Mouse (Mus musculus) Patski (cell line): Measurements from ENCODE around the gene D7Ertd443e. TPM values are rescaled to one million over a fixed set of nuclear protein-coding genes. Genes with fewer than 3 reads are reported as not detected.

Experiments
- ATAC-seq: fragments of 100-300 bp; one replicate; pipeline ENCODE4 v1.8.0; 2021
- CTCF ChIA-PET: fragments of 350-600 bp; sonication (Branson Sonifier 250); formaldehyde crosslinking; loops from one replicate; lab custom pipeline; 2022; ENCODE audit warnings: inconsistent platforms; lab: Charles Lee
- POLR2A ChIA-PET: fragments of 350-600 bp; sonication (Branson Sonifier 250); formaldehyde crosslinking; loops from one replicate; lab custom pipeline; 2022; ENCODE audit warnings: antibody characterized with exemption, inconsistent platforms; lab: Charles Lee
- DNase-seq: peaks from one replicate; pipeline ENCODE4 v3.0.0-alpha.2; 2011; ENCODE audit warnings: low read depth, low spot score
- H3K27me3 ChIP-seq: fragments of 371-371 bp; one replicate; pipeline ENCODE4 v1.5.1; 2021
- CTCF ChIP-seq: fragments of 100-300 bp; IDR thresholded peaks from one replicate; pipeline ENCODE4 v1.5.1; 2021
- in situ Hi-C: fragments of 300-500 bp; cut with MboI; formaldehyde crosslinking; loops from 3 replicates; pipeline ENCODE4 v1.11.1; 2018; ENCODE audit warnings: low pct_unique_long_range_greater_than_20kb, mixed read lengths
- polyA plus RNA-seq: library from polyadenylated mRNA; unstranded; gene quantifications from one replicate; pipeline ENCODE4 v1.2.3, GENCODE M21; 2021

The D7Ertd443e gene
- polyA plus RNA-seq, 1 experiment from 2014 or later: 0.31 TPM

DNA sequence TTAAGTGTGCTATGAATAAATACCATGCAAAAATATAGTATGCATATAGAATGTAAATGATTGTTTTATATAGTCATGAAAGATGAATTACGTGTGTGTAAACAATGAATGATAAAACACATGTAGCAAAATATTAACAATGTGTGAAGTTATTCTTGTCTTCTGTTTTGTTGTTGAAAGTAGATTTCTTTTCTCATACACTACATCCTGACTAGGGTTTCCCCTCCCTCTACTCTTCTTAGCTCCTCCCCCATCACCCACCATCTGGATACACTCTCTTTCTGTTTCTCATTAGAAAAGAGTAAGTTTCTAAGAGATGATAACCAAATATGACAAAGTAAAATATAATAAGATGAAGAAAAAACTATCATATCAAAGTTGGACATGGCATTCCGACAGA, 137.4 kb downstream of the D7Ertd443e start:
- ChIA-PET POLR2A (no interaction called here), CTCF (no interaction called here)
- in situ Hi-C loops: no loop called here
- DNase-seq: no peak
- no peak for ATAC-seq
- no peak for TF ChIP-seq CTCF
- H3K27me3 ChIP-seq: no peaks in the 10 kb centered on the region

DNA sequence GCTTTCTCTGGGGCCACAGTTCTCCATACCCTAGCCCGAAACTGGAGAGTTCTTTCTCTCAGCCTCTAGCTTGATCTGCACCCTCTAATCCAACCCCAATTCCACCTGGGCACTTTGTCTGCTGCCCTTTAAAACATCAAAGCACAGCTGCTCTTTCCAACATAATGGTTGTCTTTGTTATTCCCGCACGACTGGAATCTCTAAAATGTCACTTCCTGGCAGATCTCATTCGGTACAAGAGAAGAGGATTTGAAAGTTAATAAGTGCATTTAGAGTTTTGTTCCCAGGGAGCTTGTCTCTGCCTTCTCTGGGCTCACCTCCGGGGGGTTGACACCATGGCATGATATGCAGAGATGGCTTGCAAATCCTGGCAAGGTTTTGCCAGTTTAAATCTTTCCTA, 138.8 kb downstream of the D7Ertd443e start:
- ChIA-PET CTCF (interaction anchor here (1.3 kb wide), 1 partner anchor 16 kb away, joined by 4 read pairs; no protein-coding TSS in a partner anchor), POLR2A (no interaction called here)
- no peak for ATAC-seq
- in situ Hi-C loops: no loop called here
- no peaks in the 10 kb centered on the region for H3K27me3 ChIP-seq
- DNase-seq: no peak
- no peak for TF ChIP-seq CTCF

GRCm38 (mm10) chr7:134242773-134243172, 142.7 kb downstream of the D7Ertd443e start:
- no peak for ATAC-seq

GRCm38 (mm10) chr7:134241212-134241611, 144.2 kb downstream of the D7Ertd443e start:
- no peaks in the 10 kb centered on the region for H3K27me3 ChIP-seq
- no peak for DNase-seq
- TF ChIP-seq CTCF: no peak
- in situ Hi-C loops: no loop called here
- ATAC-seq: no peak
- CTCF ChIA-PET: interaction anchor here (1.3 to 1.6 kb wide), 3 partner anchors 10 to 19 kb away, joined by 3 to 5 read pairs (median 5); no protein-coding TSS in a partner anchor
- POLR2A ChIA-PET: no interaction called here

More at GRCm38 (mm10) chr7:134242773-134243172, 142.7 kb downstream of the D7Ertd443e start:
- ChIA-PET CTCF (interaction anchor here (0.8 to 2.0 kb wide), 2 partner anchors 8 to 13 kb away, joined by 3 to 5 read pairs; no protein-coding TSS in a partner anchor), POLR2A (no interaction called here)
- in situ Hi-C loops: no loop called here
- TF ChIP-seq CTCF: no peak
- H3K27me3 ChIP-seq: no peaks in the 10 kb centered on the region
- DNase-seq: no peak

GRCm38 (mm10) chr7:134240579-134240978, 144.9 kb downstream of the D7Ertd443e start:
- ATAC-seq (no peak), DNase-seq (no peak)
- CTCF ChIA-PET: interaction anchor here (1.3 to 1.6 kb wide), 3 partner anchors 10 to 20 kb away, joined by 3 to 5 read pairs (median 5); no protein-coding TSS in a partner anchor
- POLR2A ChIA-PET: interaction anchor here (1.0 kb wide), 1 partner anchor 10 kb away, joined by 3 read pairs; no protein-coding TSS in a partner anchor
- in situ Hi-C loops: no loop called here
- no peaks in the 10 kb centered on the region for H3K27me3 ChIP-seq
- TF ChIP-seq CTCF: no peak

- in situ Hi-C loops: no loop called here
- no peaks in the 10 kb centered on the region for H3K27me3 ChIP-seq
- TF ChIP-seq CTCF: peak; percentile 30
- no peak for DNase-seq
- POLR2A ChIA-PET: no interaction called here
- ATAC-seq: no peak
- CTCF ChIA-PET: no interaction called here
Measured at GRCm38 (mm10) chr7:134238863-134239262, 146.6 kb downstream of the D7Ertd443e start.

- CTCF ChIA-PET: no interaction called here
- in situ Hi-C loops: no loop called here
- ATAC-seq (no peak), DNase-seq (no peak)
- TF ChIP-seq CTCF: no peak
- no peaks in the 10 kb centered on the region for H3K27me3 ChIP-seq
- POLR2A ChIA-PET: no interaction called here
Measured at GRCm38 (mm10) chr7:134237356-134237755, 148.1 kb downstream of the D7Ertd443e start.

- ATAC-seq: no peak
- no peaks in the 10 kb centered on the region for H3K27me3 ChIP-seq
- no peak for DNase-seq
- CTCF ChIA-PET: no interaction called here
- POLR2A ChIA-PET: interaction anchor here (0.7 kb wide), 1 partner anchor 56 kb away, joined by 3 read pairs; no protein-coding TSS in a partner anchor
- no peak for TF ChIP-seq CTCF
- in situ Hi-C loops: no loop called here
Measured at GRCm38 (mm10) chr7:134236727-134237126, 148.7 kb downstream of the D7Ertd443e start.

DNA sequence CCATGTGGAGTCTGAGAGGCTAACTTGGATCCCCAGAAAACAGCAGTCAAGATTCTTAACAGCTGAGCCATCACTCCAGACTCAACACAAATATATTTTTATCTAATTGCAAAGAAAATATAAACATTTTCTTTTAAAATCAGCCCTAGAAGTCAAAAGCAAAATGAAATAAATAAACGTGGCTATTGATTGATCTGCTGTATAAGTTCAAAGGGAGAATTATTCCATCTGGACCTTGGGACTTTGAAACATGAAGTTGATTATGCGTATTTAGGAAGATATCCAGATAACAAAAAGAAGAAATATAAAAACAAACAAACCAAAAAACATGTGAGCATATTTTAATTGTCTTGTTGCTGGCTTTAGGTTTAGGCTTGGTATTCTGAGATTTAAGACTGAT, 149.9 kb downstream of the D7Ertd443e start:
- in situ Hi-C loops: no loop called here
- ATAC-seq: no peak
- no peak for DNase-seq
- CTCF ChIA-PET: no interaction called here
- POLR2A ChIA-PET: no interaction called here
- H3K27me3 ChIP-seq: no peaks in the 10 kb centered on the region
- no peak for TF ChIP-seq CTCF

GRCm38 (mm10) chr7:134231378-134232346, 153.8 kb downstream of the D7Ertd443e start, which contains the start of gene Adam12:
TSS of gene Adam12 (minus strand) at chr7:134232146.
- in situ Hi-C loops: no loop called here
- no peak for ATAC-seq
- H3K27me3 ChIP-seq: no peaks in the 10 kb centered on the region
- ChIA-PET CTCF (interaction anchor here (1.7 kb wide), 1 partner anchor 15 kb away, joined by 4 read pairs; no protein-coding TSS in a partner anchor), POLR2A (no interaction called here)
- DNase-seq: no peak
- TF ChIP-seq CTCF: no peak
